Mouse (Mus musculus) heart, adult 8-10 months (tissue): ENCODE data around the gene Gm17364. TPM values are rescaled to one million over a fixed set of nuclear protein-coding genes. Genes with fewer than 3 reads are reported as not detected.
"Not testable (repeated sequence)": the region's sequence is repeated elsewhere in the genome, so short reads cannot be mapped to it uniquely, and the experiment has no call there.

Experiments
- DNase-seq: peaks from one replicate; pipeline ENCODE4 v3.0.0; 2022; ENCODE audit warnings: low spot score
- total RNA-seq, 4 experiments: library from RNA; stranded (reverse); gene quantifications; 2 replicates each; pipeline ENCODE4 v1.2.4; 2022

The Gm17364 gene
- total RNA-seq, 4 experiments from 2014 or later = not detected

DNA sequence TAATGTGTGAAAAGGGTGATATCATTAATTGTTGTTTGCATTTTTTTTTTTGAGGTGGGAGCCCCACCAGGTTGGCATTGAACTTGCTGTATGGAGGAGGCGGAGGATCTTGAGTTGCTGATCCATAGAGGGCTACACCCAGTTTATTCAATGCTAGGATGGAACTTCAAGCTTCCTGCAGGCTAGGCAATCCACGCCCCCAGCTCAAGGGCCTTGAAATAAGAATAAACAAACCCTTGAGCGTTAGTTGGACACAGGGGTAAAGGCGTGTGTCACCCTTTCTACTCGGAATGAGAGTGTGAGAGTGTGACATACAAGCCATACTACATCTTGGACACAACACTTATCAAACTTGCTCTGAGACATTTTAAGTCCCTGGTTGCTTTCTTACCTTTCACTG lies 22.1 kb downstream of the Gm17364 start:
- no peak for DNase-seq

DNA sequence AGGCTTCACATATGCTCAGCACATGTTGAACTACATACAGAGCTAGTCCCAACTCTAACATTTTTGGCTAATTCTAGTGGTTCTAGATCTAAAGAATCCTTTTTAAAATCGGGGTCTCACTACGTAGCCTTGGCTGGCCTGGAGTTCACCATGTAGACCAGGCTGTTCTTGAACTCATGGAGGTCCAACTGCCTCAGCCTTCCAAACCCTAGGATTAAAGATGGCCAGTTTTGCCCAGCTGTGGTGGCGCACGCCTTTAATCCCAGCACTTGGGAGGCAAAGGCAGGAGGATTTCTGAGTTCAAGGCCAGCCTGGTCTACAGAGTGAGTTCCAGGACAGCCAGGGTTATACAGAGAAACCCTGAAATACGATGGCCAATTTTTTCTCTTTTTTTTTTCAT lies 22.5 kb downstream of the Gm17364 start:
- not testable (repeated sequence) for DNase-seq

DNA sequence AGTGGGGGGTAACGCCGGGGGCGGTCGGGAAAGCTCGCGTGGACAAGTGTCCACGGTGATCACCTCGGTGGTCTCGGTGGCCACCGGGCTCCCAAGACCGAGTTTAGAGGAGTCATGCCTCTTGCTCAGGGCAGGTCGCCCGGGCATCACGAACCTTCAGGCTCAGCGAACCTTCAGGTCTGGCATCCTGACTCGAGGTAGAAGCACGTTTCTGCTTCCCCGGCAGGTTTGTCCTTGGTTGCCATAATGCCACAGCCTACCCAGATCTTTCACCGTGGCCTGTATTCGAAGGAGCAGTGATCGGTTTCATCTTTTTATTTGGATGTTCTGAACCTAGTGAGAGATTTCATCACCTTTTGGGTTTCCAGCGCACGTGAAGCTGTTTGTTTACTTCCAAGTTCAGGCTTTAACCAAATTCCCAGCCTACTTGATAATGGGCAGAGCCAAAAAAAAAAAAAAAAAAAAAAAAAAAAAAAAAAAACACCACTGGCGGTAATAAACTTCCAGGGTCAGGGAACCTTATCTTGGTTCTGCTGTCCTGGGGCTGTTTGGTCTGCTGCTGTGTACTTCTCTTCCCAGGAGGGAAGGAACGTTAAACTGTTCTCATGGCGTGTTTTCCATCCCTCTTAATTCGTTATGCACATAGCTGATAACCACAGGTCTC lies 23.3 kb downstream of the Gm17364 start:
- DNase-seq = no peak

DNA sequence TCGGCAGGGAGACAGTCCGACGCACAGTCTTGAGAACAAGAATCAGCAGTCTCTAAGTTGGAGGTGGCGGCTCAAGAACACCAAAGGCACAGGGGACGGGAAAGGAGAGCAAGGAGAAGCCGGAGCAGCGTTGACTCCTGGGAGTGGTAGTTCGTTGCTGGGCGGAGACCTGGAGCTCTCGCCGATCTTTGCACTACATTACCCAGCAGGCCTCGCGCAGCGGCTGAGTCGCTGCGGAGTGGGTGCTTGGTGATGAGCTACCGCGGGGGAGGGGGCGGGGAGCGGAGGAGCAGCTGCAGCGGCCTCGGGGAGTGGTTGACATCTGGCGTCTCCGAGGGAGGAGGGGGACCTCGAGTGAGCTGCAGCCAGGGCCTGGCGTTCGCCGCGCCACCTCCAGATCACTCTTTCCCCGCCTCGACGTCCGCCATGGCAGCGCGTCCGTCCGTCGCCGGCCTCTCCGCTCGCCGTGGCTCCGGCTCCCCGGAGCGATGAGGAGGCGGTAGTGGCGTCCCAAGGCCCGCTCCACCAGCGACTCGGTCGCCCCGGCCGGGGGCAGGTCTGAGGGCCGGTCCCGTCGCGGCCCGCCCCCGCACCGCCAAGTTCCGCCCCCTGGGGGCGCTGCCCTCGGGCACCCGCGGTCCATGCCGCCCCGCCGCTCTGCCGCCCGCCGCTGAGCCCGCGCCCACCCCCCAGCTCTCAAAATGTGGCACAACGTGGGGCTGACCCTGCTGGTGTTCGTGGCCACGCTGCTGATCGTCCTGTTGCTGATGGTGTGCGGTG lies 24.0 kb downstream of the Gm17364 start, which contains the start of gene Smim13:
TSS of gene Smim13 (plus strand) at position 307 of the 780 bp plus-strand sequence.
- peak; percentile 93 for DNase-seq

DNA sequence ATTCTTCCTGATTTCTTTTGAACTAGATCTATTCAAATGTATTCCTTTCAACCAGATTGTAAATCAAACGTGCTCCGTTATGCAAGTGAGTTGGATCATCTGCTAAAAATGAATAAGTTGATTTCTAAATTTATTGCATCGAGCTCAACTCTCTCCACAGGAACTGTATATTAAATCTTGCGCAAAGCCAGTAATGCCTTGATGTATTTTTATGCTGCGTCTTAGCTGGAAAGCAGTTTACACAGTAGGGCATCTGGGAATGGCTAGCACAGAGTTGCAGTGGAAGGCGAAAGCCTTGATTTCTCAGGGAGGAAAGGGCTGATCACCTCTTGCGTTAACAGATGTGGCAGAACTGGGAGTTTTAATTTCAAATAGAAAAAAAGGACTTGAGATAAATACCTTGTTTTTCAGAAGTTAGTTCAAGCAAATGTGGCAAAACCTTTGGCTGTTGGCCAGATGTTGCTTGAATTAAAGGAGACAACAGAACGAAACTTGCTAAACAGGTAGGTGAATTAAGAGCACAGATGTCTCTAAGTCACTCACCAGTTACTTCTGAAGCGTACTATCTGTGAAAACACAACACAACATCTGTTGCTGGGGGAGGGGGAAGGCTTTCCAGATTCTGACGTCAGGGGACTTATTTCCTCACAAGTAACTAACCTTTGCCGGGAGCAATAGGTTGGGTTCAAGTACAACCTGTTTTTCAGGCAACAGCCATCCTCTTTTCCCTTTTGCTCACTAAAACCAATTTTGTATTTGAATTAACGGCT lies 24.8 kb downstream of the Gm17364 start:
- DNase-seq = no peak

DNA sequence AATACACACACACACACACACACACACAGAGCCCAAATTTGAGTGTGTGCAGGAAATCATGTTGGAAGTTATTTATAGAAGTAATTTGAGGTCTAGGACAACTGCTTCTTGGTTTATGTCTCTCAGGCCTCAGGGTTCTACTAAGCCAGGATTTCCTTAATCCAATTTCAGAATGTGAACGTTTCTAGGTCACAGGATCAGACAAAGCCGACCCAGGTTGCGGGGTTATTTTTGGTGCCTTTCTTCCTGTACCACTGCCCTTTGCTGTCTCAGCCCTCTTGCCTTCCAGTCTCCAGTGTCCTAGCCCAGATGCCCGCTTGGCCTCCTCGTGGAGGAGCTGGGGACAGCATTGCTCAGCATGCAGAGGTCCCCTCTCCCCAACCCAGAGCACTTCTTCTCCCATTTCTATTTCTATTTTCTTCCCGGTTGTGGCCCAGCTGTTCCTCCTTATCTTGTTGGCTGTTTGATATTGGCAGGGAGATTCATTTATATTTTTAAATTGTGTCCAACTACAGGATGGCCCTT lies 29.4 kb downstream of the Gm17364 start:
- no peak for DNase-seq

DNA sequence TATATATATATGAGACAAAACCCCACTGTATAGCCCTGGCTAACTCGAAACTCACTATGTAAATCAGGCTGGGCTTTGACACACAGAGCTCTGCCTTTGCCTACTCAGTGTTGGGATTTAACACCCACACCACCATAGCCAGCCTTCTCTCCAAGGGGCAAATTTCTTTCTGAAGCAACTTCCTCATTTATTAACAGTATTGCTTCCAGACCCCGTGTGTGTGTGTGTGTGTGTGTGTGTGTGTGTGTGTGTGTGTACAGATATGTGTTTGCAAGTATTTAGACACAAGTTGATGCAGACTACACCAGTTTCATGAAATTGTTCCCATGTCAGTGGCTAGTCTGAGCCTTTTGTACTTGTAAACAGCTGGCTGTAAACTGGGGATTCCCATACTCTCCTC lies 32.2 kb downstream of the Gm17364 start:
- no peak for DNase-seq

DNA sequence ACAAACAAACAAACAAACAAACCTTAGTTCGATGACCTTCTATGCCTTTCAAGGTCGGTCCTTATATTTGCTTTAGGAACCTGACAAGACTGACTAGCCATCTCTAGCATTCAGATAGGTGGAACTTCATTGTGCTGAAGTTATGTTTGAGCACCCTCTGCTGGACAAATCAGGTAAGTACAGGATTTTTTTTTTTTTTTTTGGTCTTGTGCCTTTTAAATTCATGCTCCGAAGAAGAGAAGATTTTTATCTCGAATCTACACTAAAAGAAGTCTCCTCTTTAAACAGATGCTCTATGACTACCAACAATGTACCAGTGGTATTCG lies 35.0 kb downstream of the Gm17364 start:
- peak; percentile 35 for DNase-seq

DNA sequence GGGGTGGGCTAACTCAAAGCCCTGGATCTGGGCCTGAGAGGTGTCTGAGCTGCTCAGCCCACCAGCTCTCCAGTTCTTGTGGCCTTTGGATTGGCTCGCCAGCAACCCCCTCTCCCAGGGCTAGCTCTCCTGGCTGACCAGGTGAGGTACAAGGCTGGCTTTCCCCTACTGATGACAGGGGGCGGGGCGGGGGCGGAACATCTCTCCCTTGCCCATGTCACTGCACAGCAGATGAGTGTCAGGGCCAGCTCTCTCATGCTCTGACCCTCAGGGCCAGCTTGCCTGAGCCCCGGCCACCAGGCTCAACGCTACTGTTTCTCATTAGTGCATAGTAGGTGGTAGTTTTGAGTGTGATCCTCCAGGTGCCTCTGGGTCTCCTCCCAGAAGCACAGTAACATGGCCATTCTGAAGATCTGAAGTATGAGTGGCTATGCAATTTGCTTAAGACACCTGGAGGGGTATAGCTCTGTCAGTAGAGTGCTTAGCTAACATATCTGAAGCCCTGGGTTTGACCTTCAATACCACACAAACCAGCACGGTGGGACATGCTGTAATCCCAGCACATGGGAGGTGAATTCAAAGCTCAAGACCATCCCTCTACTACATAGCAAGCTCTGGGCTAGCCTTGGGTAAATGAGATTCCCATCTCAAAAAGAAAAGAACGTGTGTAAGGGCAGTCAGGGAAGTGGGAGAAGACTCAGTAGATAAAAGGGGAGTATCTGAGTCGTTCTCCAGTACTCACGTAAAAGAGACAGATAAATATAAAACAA lies 35.6 kb downstream of the Gm17364 start:
- no peak for DNase-seq

DNA sequence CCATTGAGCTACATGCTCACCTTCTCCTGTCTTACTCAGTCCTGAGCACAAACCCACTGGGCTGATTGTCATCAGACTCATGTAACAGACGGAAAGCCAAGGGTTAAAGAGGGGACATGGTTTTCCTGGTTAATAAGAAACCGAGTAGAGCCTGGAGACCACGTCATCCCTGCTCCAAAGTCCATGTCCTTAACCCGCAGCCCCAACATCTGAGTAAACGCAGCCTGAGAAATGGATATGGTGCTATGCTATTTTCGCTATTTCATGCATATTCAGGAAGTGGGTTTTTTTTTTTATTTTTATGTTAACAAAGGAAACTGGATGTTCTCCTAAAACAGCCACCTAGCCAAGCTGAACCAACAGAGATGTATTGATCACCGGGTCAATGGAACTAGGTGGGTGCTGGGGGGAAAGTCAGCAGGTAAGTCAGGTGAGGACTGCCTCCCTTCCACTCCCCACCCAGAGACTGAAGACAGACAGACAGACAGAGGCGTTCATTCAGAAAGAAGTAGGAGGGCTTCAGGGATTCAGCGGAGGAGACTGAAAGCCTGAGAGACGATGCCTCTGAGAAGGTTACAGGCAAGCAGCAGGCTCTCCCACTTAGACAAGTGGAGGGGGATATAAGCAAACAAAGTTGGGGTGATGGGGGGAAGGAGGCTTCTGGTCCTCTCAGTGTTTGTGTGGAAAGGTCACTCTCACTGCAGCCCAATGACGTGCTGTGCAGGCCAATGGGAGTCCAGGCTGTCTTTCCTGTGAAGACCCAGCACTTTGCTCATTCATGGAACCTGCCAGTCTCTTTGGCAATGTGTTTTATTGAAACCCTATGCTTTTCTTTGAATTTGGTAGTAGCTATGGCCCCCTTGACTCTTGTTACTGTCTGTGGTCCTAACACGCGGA lies 37.7 kb downstream of the Gm17364 start:
- DNase-seq = no peak

DNA sequence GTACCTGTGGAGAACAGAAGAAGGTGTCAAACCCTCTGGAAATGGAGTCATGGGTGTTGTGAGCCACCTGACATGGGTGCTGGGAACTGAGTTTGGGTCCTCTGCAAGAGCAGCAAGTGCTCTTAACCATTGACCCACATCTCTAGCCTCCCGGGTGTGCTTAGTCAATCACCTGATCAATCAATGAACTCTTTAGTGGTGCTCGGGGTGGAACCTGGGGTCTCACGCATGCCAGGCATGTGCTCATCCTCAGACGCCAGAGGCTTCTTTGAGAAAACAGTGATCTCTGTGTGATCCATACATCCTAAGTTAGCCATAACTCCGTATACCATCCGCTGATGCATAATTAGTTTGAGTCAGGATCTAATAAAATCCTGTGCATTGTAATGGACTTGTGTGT lies 38.6 kb downstream of the Gm17364 start:
- no peak for DNase-seq

DNA sequence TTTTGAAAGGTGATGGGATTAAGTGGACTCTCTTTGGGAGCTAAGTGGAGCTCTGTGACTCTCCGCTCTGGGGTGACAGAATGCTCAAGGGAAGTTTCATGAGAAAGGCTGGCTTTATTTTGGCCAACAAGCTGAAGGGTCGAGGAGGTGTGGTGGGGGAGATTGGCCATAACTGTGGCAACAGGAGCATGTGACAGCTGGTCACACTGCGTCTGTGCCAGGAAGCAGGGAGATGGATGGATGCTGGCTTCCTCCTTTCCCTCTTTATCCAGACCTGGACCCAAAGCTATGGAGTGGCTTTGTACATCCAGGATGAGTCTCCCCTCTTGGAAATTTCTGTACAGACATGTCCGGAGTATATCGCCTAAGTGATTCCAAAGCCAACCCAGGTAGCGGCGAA lies 40.5 kb downstream of the Gm17364 start:
- DNase-seq = no peak

DNA sequence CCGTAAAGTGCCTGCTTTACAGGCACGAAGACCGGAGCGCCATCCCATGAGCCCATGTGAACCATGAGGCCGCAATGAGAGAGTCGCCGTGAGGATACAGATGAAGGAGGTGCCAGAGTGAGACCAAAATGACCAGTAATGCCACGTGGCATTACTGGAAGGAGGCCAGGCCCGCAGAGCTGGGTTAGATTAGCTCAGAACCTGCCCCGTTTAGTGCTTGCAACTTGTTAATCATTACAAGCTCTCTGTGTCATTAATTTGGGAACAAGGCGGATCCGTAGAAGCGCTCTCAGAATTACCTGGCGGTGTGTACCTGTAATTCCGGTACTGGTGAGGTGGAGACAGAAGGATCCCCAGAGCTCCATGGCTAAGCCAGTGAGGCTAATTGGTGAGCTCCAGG lies 41.6 kb downstream of the Gm17364 start:
- DNase-seq = no peak

DNA sequence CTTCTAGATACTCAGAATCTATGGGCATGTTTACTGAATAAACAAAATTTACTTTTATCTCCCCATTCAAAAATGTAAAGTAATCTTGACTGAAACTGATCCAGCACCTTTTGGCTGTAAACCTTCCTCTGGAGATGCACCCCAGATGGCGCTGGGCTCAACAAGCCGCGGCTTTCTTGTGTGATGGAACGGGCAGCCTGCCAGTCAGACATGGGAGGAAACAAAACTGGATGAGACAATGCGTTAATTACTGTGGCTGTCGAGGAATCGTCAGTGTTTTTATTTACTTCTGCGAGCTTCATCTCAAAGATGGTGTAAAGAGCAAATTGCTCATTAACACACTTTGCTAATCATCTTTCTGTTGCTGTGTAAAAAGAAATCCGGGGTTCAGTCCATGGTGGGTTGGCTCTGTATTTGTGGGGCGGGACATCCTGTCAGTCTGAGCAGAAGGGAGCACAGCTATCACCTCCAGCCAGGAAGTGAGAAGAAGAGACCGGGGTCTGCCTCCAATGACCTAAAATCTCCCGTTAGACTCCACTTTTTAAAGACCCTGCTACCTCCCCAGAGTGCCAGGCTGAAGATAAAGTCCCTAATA lies 42.3 kb downstream of the Gm17364 start:
- no peak for DNase-seq

DNA sequence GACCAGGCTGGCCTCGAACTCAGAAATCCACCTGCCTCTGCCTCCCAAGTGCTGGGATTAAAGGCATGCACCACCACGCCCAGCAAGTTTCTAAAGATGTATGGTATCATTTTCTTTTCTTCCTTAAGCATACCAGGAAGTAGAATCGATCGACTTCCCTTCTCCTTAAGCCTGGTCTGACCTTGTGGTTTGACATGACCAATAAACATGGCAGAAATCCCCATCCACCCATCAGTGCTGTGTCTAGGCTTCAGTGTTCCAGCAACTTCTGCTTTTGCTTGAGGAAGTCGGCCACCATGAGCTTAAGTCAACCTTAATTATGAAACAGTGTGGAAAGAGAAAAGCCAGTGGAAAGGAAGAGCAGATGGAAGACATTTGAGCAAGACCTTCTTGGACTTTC lies 43.5 kb downstream of the Gm17364 start:
- no peak for DNase-seq

DNA sequence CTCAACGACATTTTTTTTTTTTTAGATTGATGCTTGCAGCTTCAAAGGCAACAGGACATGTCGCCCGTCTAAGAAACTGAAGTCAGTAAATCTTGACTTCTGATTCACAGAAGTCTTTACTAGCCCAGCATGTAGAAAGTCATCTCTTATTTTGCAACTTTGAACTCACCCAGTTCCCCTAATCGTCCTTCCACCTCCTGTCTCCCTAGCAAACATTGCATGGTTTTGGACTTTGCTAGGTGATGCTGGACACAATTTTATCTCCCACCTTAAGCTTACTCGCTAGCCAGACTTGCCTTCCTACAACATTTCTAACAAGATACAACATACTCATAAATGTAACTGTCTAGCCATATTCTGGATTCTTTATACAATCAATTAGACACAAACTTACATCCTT lies 45.7 kb downstream of the Gm17364 start:
- no peak for DNase-seq

DNA sequence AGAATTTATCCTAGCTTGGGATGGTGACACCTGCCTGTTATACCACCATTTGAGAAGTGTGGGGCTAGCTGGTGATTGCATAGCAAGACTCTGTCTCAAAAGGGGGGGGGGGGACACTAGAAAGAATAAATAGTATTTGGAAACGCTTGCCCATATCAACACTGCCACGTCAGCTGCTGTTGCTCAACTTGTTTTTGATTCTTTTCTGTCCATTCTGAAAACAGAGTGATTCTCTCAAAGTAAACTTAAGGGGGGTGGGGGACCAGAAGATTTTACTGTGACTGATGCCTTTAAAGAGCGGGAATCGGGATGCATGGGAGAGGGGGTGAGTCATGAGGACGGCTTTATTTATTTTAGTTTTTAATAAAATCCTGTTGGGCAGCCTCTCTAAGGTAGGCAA lies 47.3 kb downstream of the Gm17364 start:
- DNase-seq = no peak
